Mouse (Mus musculus): Measurements from ENCODE around the gene Ptprk. TPM values are rescaled to one million over a fixed set of nuclear protein-coding genes. Genes with fewer than 3 reads are reported as not detected.

The Ptprk gene
- polyA plus RNA-seq (2015; fragmentation: Nextera tagmentation; extraction: Ambion mirVana) = 37.7 and 37.8 TPM in 2 replicates

- WGBS = under 1% methylated on average over 62 of the region's 77 CpGs
- ATAC-seq (replicated peaks; ENCODE audit: low FRiP score) = peak; percentile 98
- Histone ChIP-seq H3K27me3 (no peaks in the 10 kb centered on the region), H3K4me3 (replicated peaks) (peak within 1 kb of the TSS; percentile 60), H3K9me3 (replicated peaks) (no peaks in the 10 kb centered on the region), H3K27ac (peak within 1 kb of the TSS; percentile 93), H3K4me1 (peaks cover 7% of the 10 kb centered on the region), H3K36me3 (no peaks in the 10 kb centered on the region), H3K9ac (peak within 1 kb of the TSS; percentile 86), H3K4me2 (peak within 1 kb of the TSS; percentile 76)
Observed at GRCm38 (mm10) chr10:28074653-28075451, at the start of gene Ptprk. Gene Ptprk (plus strand): TSS chr10:28074820.

DNA sequence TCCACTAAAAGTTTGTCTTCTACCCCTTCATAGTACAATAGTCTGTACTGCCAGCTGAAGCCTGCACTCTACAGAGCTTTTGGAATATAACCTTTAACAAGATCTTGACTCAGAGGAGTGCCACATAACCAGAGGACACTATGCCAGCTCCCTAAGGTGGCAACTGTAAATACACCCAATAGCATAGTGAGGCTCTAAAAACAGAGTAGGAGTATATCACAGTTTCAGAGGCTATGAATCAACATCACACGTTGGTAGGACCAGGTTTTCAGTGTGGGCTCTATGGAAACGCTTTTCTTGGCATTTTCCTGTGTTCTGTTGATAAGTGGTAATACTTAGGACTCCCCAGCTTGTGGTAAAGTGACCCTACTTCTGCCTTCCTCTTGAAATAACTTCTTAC, 46.8 kb upstream of the Ptprk start:
- H3K27ac ChIP-seq = no peak overlapping the region
- no peaks in the 10 kb centered on the region for H3K36me3 ChIP-seq
- H3K4me1 ChIP-seq = no peaks in the 10 kb centered on the region
- no peak overlapping the region for H3K9ac ChIP-seq
- no peaks in the 10 kb centered on the region for H3K9me3 ChIP-seq (replicated peaks)
- 61% methylated on average over 2 of the region's 2 CpGs for WGBS
- no peaks in the 10 kb centered on the region for H3K27me3 ChIP-seq
- H3K4me2 ChIP-seq = no peak overlapping the region
- H3K4me3 ChIP-seq (replicated peaks) = no peak overlapping the region
- ATAC-seq (replicated peaks; ENCODE audit: low FRiP score) = no peak

GRCm38 (mm10) chr10:28036456-28036855, 38.2 kb upstream of the Ptprk start:
- H3K4me3 ChIP-seq (replicated peaks) = no peak overlapping the region
- no peak overlapping the region for H3K27ac ChIP-seq
- H3K4me1 ChIP-seq = no peaks in the 10 kb centered on the region
- H3K9me3 ChIP-seq (replicated peaks) = no peaks in the 10 kb centered on the region
- no peaks in the 10 kb centered on the region for H3K27me3 ChIP-seq
- no peak overlapping the region for H3K9ac ChIP-seq
- H3K4me2 ChIP-seq = no peak overlapping the region
- ATAC-seq (replicated peaks; ENCODE audit: low FRiP score) = no peak
- WGBS = 95% methylated on average over 1 of the region's 1 CpGs
- no peaks in the 10 kb centered on the region for H3K36me3 ChIP-seq

DNA sequence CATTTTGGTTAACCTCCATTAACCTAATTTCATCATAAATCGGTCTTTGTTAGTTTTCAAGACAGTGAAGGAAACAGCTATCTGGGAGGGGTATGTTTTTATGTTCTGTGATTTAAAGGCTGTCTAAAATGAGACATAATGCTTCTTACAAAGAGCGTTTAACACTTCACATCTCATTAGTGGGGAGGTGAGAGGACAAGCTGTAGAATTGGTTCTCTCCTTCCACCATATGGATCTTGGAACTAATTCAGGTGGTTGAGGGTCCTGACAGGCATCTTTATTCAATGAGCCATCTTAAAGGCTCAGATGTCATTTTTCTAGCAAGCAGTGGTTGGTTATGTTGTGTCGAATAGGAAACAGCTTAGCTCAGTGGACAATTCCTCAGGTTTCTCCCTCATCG, 19.9 kb upstream of the Ptprk start:
- no peaks in the 10 kb centered on the region for H3K9me3 ChIP-seq (replicated peaks)
- H3K9ac ChIP-seq = no peak overlapping the region
- H3K27ac ChIP-seq = no peak overlapping the region
- no peak for ATAC-seq (replicated peaks; ENCODE audit: low FRiP score)
- H3K4me1 ChIP-seq = no peaks in the 10 kb centered on the region
- H3K36me3 ChIP-seq = no peaks in the 10 kb centered on the region
- H3K27me3 ChIP-seq = no peaks in the 10 kb centered on the region
- H3K4me3 ChIP-seq (replicated peaks) = no peak overlapping the region
- 36% methylated on average over 4 of the region's 4 CpGs for WGBS
- no peak overlapping the region for H3K4me2 ChIP-seq

GRCm38 (mm10) chr10:28059222-28059621, 15.4 kb upstream of the Ptprk start:
- Histone ChIP-seq H3K4me2 (no peak overlapping the region), H3K4me1 (no peaks in the 10 kb centered on the region), H3K27ac (no peak overlapping the region), H3K27me3 (no peaks in the 10 kb centered on the region), H3K9ac (no peak overlapping the region), H3K36me3 (no peaks in the 10 kb centered on the region), H3K9me3 (replicated peaks) (no peaks in the 10 kb centered on the region), H3K4me3 (replicated peaks) (no peak overlapping the region)
- ATAC-seq (replicated peaks; ENCODE audit: low FRiP score) = no peak
- 74% methylated on average over 1 of the region's 1 CpGs for WGBS

DNA sequence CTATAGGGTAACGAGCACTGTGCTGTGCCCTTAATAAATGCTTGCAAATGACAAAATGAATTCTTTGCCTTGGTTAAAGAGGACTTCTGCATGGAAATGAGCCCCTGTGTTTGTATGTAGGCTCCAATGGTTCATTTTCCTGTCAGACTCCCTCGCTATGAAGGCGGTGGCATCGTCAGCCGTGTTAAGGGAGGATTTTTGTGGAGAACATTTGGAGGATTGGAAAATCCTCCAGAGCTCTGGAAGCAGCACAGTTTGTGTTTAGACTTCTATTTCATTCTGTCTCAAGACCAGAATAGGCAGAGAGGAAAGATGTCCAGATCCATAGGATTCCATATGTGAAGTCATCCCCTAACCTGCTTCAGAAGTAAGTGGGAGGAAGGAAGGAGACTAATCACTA, 6.6 kb upstream of the Ptprk start:
- no peaks in the 10 kb centered on the region for H3K4me1 ChIP-seq
- WGBS = 92% methylated on average over 5 of the region's 5 CpGs
- no peaks in the 10 kb centered on the region for H3K9me3 ChIP-seq (replicated peaks)
- no peaks in the 10 kb centered on the region for H3K27me3 ChIP-seq
- H3K4me3 ChIP-seq (replicated peaks) = no peak overlapping the region
- no peak overlapping the region for H3K4me2 ChIP-seq
- no peak for ATAC-seq (replicated peaks; ENCODE audit: low FRiP score)
- H3K9ac ChIP-seq = no peak overlapping the region
- no peaks in the 10 kb centered on the region for H3K36me3 ChIP-seq
- no peak overlapping the region for H3K27ac ChIP-seq

- WGBS = under 1% methylated on average over 26 of the region's 26 CpGs
- Histone ChIP-seq H3K4me3 (replicated peaks) (peak overlapping the region; percentile 60), H3K27ac (peak overlapping the region; percentile 93), H3K4me2 (peak overlapping the region; percentile 76), H3K4me1 (peaks cover 6% of the 10 kb centered on the region), H3K9me3 (replicated peaks) (no peaks in the 10 kb centered on the region), H3K36me3 (no peaks in the 10 kb centered on the region), H3K27me3 (no peaks in the 10 kb centered on the region), H3K9ac (peak overlapping the region; percentile 86)
- peak; percentile 75 for ATAC-seq (replicated peaks; ENCODE audit: low FRiP score)
Observed at GRCm38 (mm10) chr10:28073991-28074652, 498 bp upstream of the Ptprk start.

DNA sequence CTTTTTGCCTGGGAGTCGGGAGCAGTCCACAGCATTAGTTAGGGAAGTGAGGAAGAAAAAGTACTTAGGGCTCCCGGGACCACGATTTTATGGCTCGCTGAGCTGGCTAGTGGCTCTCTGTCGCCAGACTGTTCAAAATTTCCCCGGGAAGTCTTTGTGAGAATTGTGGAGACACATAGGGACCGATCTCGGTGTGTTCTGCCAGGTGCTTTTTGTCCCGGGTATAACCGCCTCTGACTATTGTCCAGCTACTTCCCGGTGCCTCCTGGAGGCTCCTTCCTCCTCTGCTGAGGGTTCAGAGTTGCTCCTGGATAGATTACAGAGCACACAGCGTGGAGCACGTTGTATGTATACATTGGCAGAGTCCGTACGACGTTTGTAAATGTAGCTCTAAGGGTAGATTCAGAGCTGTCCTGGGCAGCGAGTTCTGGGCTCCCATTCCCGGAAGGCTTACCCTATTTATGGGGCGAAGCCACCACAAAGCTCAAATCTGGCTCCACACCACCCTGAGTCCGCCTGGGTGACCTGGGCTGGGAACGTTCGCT, 943 bp downstream of the Ptprk start:
- Histone ChIP-seq H3K27ac (peak overlapping the region; percentile 93), H3K4me3 (replicated peaks) (peak overlapping the region; percentile 60), H3K36me3 (no peaks in the 10 kb centered on the region), H3K4me2 (peak overlapping the region; percentile 76), H3K27me3 (no peaks in the 10 kb centered on the region), H3K4me1 (peaks cover 7% of the 10 kb centered on the region), H3K9ac (peak overlapping the region; percentile 86), H3K9me3 (replicated peaks) (no peaks in the 10 kb centered on the region)
- under 1% methylated on average over 22 of the region's 22 CpGs for WGBS
- peak; percentile 31; the same call in 1 of the 2 replicates for ATAC-seq (replicated peaks; ENCODE audit: low FRiP score)

GRCm38 (mm10) chr10:28076036-28076855, 1.6 kb downstream of the Ptprk start:
- no peaks in the 10 kb centered on the region for H3K9me3 ChIP-seq (replicated peaks)
- 1% methylated on average over 30 of the region's 30 CpGs for WGBS
- no peaks in the 10 kb centered on the region for H3K27me3 ChIP-seq
- H3K4me2 ChIP-seq = peak overlapping the region; percentile 76
- H3K4me3 ChIP-seq (replicated peaks) = peak overlapping the region; percentile 60
- peak overlapping the region; percentile 86 for H3K9ac ChIP-seq
- peak; percentile 19 for ATAC-seq (replicated peaks; ENCODE audit: low FRiP score)
- H3K27ac ChIP-seq = peak overlapping the region; percentile 93
- peaks cover 9% of the 10 kb centered on the region for H3K4me1 ChIP-seq
- no peaks in the 10 kb centered on the region for H3K36me3 ChIP-seq

- H3K36me3 ChIP-seq = no peaks in the 10 kb centered on the region
- H3K4me2 ChIP-seq = no peak overlapping the region
- no peak overlapping the region for H3K9ac ChIP-seq
- H3K27ac ChIP-seq = no peak overlapping the region
- H3K4me3 ChIP-seq (replicated peaks) = no peak overlapping the region
- no peaks in the 10 kb centered on the region for H3K27me3 ChIP-seq
- WGBS = 95% methylated on average over 1 of the region's 1 CpGs
- peaks cover 10% of the 10 kb centered on the region for H3K4me1 ChIP-seq
- no peaks in the 10 kb centered on the region for H3K9me3 ChIP-seq (replicated peaks)
- no peak for ATAC-seq (replicated peaks; ENCODE audit: low FRiP score)
Observed at GRCm38 (mm10) chr10:28078270-28078669, 3.6 kb downstream of the Ptprk start.

- no peak overlapping the region for H3K27ac ChIP-seq
- no peak overlapping the region for H3K4me2 ChIP-seq
- H3K4me1 ChIP-seq = peaks cover 10% of the 10 kb centered on the region
- no peaks in the 10 kb centered on the region for H3K36me3 ChIP-seq
- H3K27me3 ChIP-seq = no peaks in the 10 kb centered on the region
- 87% methylated on average over 2 of the region's 2 CpGs for WGBS
- no peak overlapping the region for H3K4me3 ChIP-seq (replicated peaks)
- no peak overlapping the region for H3K9ac ChIP-seq
- H3K9me3 ChIP-seq (replicated peaks) = no peaks in the 10 kb centered on the region
- no peak for ATAC-seq (replicated peaks; ENCODE audit: low FRiP score)
Observed at GRCm38 (mm10) chr10:28081221-28081620, 6.6 kb downstream of the Ptprk start.
